Mouse (Mus musculus) hindbrain, embryonic 12.5 days (tissue): ENCODE measurements around the gene Sema3f. TPM values are rescaled to one million over a fixed set of nuclear protein-coding genes. Genes with fewer than 3 reads are reported as not detected.

Source experiments
- ATAC-seq: fragments of 200-750 bp; cut with Nextera tagmentation; 2 replicates; pipeline ENCODE4 v1.8.0; 2017; ENCODE audit warnings: moderate TSS enrichment; ENCODE audit not compliant: low FRiP score
- H3K27ac ChIP-seq: fragments of 300-500 bp; sonication (generic); 2 replicates; pipeline ENCODE4 v1.5.1; 2016; ENCODE audit warnings: mild to moderate bottlenecking
- H3K27me3 ChIP-seq: fragments of 300-500 bp; sonication (generic); 2 replicates; pipeline ENCODE4 v1.6.1; 2016; ENCODE audit warnings: mild to moderate bottlenecking
- H3K36me3 ChIP-seq: fragments of 300-500 bp; sonication (generic); 2 replicates; pipeline ENCODE4 v1.6.1; 2016; ENCODE audit warnings: mild to moderate bottlenecking
- H3K4me1 ChIP-seq: fragments of 300-500 bp; sonication (generic); 2 replicates; pipeline ENCODE4 v1.6.1; 2016
- H3K4me2 ChIP-seq: fragments of 300-500 bp; sonication (generic); replicated peaks from 2 replicates; pipeline ENCODE4 v1.6.1; 2016; ENCODE audit warnings: mild to moderate bottlenecking
- H3K4me3 ChIP-seq: fragments of 300-500 bp; sonication (generic); 2 replicates; pipeline ENCODE4 v1.5.1; 2016; ENCODE audit warnings: mild to moderate bottlenecking
- H3K9ac ChIP-seq: fragments of 300-500 bp; sonication (generic); 2 replicates; pipeline ENCODE4 v1.6.1; 2016; ENCODE audit warnings: mild to moderate bottlenecking, moderate library complexity
- H3K9me3 ChIP-seq: fragments of 300-500 bp; sonication (generic); replicated peaks from 2 replicates; pipeline ENCODE4 v1.6.1; 2016; ENCODE audit warnings: mild to moderate bottlenecking
- WGBS: fragments of 180-500 bp; shearing (Covaris S2); methylation state at CpG from one replicate; pipeline ENCODE4 v1.1.7; 2016; 5-methylcytosine and 5-hydroxymethylcytosine counted together
- polyA plus RNA-seq: library from polyadenylated mRNA; unstranded; fragments of >200 nt; fragmentation: Nextera tagmentation; extraction: Ambion mirVana; gene quantifications from 2 replicates; pipeline ENCODE4 v1.2.1, GENCODE M21; 2016

Gene Sema3f
- polyA plus RNA-seq, 1 experiment from 2014 or later: 28.3 TPM

DNA sequence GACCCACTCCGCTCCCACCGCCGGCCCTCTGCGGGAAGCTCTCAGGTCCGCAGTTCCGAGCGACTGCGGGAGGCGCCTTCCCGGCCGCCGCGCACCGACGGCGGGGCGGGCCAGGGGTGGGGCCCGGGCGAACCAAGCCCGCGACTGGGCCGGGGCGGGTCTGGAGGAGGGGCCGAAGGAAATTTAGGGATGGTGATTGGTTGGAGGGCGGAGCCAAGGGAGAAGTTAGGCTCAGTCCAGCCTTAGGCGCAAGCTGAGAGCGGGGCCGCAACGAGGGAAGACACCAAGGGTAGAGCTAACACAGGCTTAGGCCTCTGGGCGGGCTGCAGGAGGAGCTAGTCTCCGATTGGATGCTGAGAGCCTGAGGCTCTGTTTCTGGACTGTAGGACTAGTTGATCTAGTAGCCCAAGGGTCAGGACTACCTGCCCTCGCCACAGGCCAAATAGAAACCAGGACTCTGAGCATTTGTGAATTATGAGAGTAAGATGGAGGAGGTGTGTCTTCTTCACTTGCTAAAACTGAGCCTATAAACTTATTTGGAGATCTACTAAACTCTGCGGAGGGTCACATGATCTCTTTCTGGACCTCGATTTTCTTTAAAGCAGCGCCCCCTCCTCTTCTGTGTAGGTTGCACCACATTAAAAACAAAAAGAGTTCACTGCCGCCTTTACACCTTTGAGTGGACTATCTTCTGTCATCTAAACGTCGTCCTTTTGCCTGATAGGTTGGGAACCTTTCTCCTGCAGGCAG lies 74.8 kb downstream of the Sema3f start, which contains the start of gene Gnai2:
TSS of gene Gnai2 (minus strand) at position 89 of the 750 bp plus-strand sequence.
- no peaks in the 10 kb centered on the region for H3K9me3 ChIP-seq
- ATAC-seq: peak; percentile 88
- H3K27me3 ChIP-seq: no peaks in the 10 kb centered on the region
- peak within 1 kb of the TSS; percentile 87 for H3K9ac ChIP-seq
- no peaks in the 10 kb centered on the region for H3K36me3 ChIP-seq
- peak within 1 kb of the TSS; percentile 97 for H3K27ac ChIP-seq
- H3K4me1 ChIP-seq: peaks cover 64% of the 10 kb centered on the region
- peak within 1 kb of the TSS; percentile 99 for H3K4me2 ChIP-seq
- 3% methylated on average over 38 of the region's 38 CpGs for WGBS
- peak within 1 kb of the TSS; percentile 63 for H3K4me3 ChIP-seq

DNA sequence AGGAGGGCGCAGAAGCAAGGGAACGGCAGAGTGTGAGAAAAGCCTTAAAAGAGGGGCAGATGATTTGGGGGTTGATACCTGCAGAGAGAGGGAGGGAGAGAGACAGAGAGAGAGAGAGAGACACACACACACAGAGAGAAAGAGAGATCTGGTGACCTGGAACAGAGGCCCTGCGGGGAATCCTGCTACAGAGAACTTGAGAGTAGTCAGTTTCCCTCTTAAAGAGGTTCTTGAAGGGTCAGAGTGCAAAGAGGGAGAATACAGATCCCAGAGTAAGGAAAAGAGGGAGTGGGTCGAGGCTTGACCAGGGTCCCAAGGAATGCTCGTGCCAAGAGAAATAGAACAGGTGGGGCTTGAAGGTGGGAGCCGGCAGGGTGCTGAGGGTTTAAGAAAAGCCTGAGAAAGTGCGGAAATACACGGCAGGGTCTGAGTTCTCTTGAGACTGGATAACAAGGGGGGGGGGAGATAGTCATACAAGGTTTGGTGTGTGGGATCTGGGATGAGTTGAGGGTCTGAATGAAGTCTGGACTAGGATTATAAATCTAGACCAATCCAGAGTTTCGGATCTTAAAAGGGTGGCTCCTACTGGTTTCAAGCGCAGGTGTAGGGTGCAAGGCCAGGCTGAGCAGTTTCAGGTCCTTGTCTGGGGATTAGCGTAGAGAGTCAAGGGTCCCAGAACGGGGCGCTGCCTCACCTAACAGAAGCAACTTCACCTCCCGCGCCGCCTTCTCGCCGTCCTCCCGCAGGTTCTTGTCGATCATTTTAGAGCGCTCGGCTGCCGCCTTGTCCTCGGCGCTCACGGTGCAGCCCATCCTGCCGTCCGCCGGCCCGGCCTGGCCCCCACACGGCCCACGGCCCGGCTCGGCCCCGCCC lies 75.6 kb downstream of the Sema3f start:
- Histone ChIP-seq H3K9ac (peak overlapping the region; percentile 87), H3K27ac (peak overlapping the region; percentile 97), H3K9me3 (no peaks in the 10 kb centered on the region), H3K4me3 (peak overlapping the region; percentile 63), H3K4me2 (peak overlapping the region; percentile 99), H3K36me3 (no peaks in the 10 kb centered on the region), H3K4me1 (peaks cover 69% of the 10 kb centered on the region), H3K27me3 (no peaks in the 10 kb centered on the region)
- WGBS: under 1% methylated on average over 34 of the region's 35 CpGs
- no peak for ATAC-seq

DNA sequence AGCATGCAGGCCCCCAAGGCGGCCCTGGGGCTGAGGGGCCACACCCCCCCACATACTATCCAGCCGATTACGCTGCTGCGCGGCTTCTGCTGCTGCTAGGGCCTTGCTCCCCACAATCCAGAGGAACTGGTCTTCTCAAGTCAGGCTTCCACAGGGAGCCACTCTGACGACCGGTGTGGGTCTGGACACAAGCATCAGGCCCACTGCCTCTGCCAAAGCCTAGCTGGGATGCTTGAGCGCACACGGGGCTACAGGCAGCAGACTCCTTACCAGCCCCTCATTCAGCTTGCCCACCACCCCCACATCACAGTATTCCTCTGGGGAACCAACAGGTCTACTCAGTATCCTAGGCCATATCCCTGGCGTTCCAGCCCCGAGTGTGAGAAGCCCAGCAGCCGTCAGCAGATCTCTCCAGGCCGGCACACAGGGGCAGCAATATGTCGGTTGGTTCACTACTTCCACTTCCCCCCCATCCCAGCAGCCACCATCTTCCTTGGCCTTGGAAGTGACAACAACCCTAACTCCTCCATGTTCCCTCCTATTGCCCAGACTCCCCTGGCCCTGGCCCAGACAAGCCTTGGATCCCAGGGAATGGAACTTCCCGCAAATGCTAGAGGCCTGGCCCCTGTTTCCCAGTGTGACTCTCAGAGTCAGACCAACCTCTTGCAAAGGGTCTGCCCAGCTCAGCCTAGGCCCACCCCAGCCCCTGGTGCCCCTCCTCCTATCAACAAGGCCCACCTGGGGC lies 76.4 kb downstream of the Sema3f start:
- Histone ChIP-seq H3K9me3 (no peaks in the 10 kb centered on the region), H3K27ac (peak overlapping the region; percentile 97), H3K27me3 (no peaks in the 10 kb centered on the region), H3K4me1 (peaks cover 78% of the 10 kb centered on the region), H3K9ac (peak overlapping the region; percentile 87), H3K4me3 (peak overlapping the region; percentile 63), H3K4me2 (peak overlapping the region; percentile 99), H3K36me3 (0 out of 2 replicates have a peak, but pooled peaks cover 3% of the 10 kb centered on the region)
- WGBS: under 1% methylated on average over 15 of the region's 15 CpGs
- ATAC-seq: no peak

DNA sequence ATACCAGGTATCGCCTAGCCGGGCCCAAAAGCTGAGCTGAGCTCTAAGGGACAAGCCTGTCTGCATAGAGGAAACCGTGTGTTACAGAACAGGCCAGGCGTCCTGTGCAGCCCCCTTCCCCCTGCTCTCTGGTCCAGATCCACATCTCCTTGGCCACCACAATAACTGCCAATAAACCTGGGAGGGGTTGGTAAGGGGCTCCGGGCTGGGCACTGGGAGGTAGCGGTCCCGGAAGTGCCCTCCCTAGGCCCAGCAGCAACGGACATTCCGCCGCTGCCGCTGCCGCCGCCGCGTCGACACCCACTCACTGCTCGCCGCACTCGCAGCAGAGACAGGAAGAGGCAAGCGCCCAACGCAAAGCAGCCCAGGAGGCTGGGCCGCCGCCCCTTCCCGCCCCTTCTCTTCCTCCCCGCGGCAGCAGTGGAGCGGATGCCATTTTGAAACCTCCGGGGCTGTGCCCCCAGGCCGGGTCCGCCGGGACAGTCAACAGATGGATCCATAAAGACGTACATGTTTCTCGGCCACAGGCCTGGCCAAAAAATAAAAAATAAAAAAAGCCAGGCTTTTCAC lies 77.1 kb downstream of the Sema3f start:
- no peak for ATAC-seq
- H3K4me1 ChIP-seq: peaks cover 84% of the 10 kb centered on the region

DNA sequence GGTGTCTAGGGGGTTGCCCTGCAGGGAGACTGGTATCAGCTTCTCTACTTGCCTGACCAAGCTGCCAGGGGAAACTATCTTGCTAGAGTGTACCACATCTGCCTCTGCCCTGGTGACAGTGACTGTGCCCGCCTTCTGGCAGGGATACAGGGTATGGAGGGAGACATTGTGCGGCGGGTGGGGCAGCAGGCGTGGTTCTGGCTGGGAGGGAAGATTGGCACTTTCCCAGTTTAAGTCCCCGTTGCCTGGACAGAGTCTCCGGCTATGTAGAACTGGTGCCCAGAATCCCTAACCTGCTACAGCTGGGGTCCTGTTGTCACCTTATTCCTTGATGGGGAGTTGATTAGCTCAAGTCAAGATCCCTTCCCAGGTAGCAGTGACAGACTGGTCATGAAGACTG lies 77.8 kb downstream of the Sema3f start:
- Histone ChIP-seq H3K4me2 (peak overlapping the region; percentile 99), H3K27ac (peak overlapping the region; percentile 97), H3K36me3 (0 out of 2 replicates have a peak, but pooled peaks cover 3% of the 10 kb centered on the region), H3K9me3 (no peaks in the 10 kb centered on the region), H3K4me3 (peak overlapping the region; percentile 63), H3K27me3 (no peaks in the 10 kb centered on the region), H3K9ac (peak overlapping the region; percentile 87), H3K4me1 (peaks cover 89% of the 10 kb centered on the region)
- 21% methylated on average over 6 of the region's 6 CpGs for WGBS
- ATAC-seq: no peak

More for the DNA sequence above, 77.1 kb downstream of the Sema3f start:
- peak overlapping the region; percentile 99 for H3K4me2 ChIP-seq
- H3K27ac ChIP-seq: peak overlapping the region; percentile 97
- no peaks in the 10 kb centered on the region for H3K9me3 ChIP-seq
- H3K9ac ChIP-seq: peak overlapping the region; percentile 87
- WGBS: 1% methylated on average over 33 of the region's 33 CpGs
- no peaks in the 10 kb centered on the region for H3K27me3 ChIP-seq
- H3K36me3 ChIP-seq: 0 out of 2 replicates have a peak, but pooled peaks cover 3% of the 10 kb centered on the region
- peak overlapping the region; percentile 63 for H3K4me3 ChIP-seq

DNA sequence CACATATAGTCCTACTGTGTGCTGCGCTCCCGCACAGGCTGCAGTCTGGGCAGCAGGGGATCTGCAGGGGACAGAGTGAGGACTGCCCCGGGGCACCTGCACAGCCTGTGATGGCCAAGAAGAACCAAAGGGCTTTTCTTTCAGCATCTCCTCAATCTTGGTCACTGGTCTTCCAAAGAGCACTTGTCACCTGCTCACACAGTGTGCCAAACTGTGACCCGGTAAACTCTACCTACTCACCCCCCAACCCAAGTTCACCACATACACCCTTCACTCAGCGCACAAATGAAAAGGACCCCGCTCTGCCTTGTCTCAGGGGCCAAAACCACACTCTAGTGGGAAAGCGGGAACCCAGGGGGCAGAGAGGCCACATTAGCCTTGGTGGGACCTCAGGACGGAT lies 78.4 kb downstream of the Sema3f start:
- 64% methylated on average over 8 of the region's 8 CpGs for WGBS
- H3K9ac ChIP-seq: peak overlapping the region; percentile 87
- ATAC-seq: no peak
- peak overlapping the region; percentile 99 for H3K4me2 ChIP-seq
- no peaks in the 10 kb centered on the region for H3K27me3 ChIP-seq
- H3K9me3 ChIP-seq: no peaks in the 10 kb centered on the region
- H3K4me1 ChIP-seq: peaks cover 89% of the 10 kb centered on the region
- H3K27ac ChIP-seq: peak overlapping the region; percentile 97
- peak overlapping the region; percentile 63 for H3K4me3 ChIP-seq
- 0 out of 2 replicates have a peak, but pooled peaks cover 3% of the 10 kb centered on the region for H3K36me3 ChIP-seq

Other genes with a start within 250 kb of the Sema3f start
- 48.1 and 50.4 TPM in 2 replicates for gene Tmem115, start 176.5 kb downstream of the Sema3f start, polyA plus RNA-seq
- 21.9 and 22.6 TPM in 2 replicates for gene Cyb561d2, start 168.3 kb downstream of the Sema3f start, polyA plus RNA-seq
- 47.5 and 50.5 TPM in 2 replicates for gene Nprl2, start 168.2 kb downstream of the Sema3f start, polyA plus RNA-seq
- gene Zmynd10, start 163.2 kb downstream of the Sema3f start, polyA plus RNA-seq: 3.6 and 4.3 TPM in 2 replicates
- gene Rassf1, start 158.9 kb downstream of the Sema3f start, polyA plus RNA-seq: 37.3 and 39.9 TPM in 2 replicates
- gene Tusc2, start 147.2 kb downstream of the Sema3f start, polyA plus RNA-seq: 84.8 and 87.0 TPM in 2 replicates
- gene Hyal2, start 142.5 kb downstream of the Sema3f start, polyA plus RNA-seq: 105 and 109 TPM in 2 replicates
- gene Hyal1, start 133.5 kb downstream of the Sema3f start, polyA plus RNA-seq: 8.1 and 9.6 TPM in 2 replicates
- 13.5 and 15.0 TPM in 2 replicates for gene Naa80, start 131.6 kb downstream of the Sema3f start, polyA plus RNA-seq
- 1.2 and 1.4 TPM in 2 replicates for gene Hyal3, start 129.7 kb downstream of the Sema3f start, polyA plus RNA-seq
- 19.5 and 21.9 TPM in 2 replicates for gene Ifrd2, start 122.8 kb downstream of the Sema3f start, polyA plus RNA-seq
- gene Sema3b, start 101.2 kb downstream of the Sema3f start, polyA plus RNA-seq: 5.1 TPM in 2 replicates
- gene Gnai2, start 75.1 kb downstream of the Sema3f start, polyA plus RNA-seq: 516 and 531 TPM in 2 replicates
- gene Slc38a3, start 40.9 kb downstream of the Sema3f start, polyA plus RNA-seq: 12.5 and 12.9 TPM in 2 replicates
- gene Gnat1, start 30.8 kb downstream of the Sema3f start, polyA plus RNA-seq: 1.4 and 2.6 TPM in 2 replicates
- 260 and 271 TPM in 2 replicates for gene Rbm5, start 60.5 kb upstream of the Sema3f start, polyA plus RNA-seq
- 125 and 135 TPM in 2 replicates for gene Rbm6, start 162.8 kb upstream of the Sema3f start, polyA plus RNA-seq
- gene Mon1a, start 177.7 kb upstream of the Sema3f start, polyA plus RNA-seq: 17.1 and 20.1 TPM in 2 replicates
- gene Mst1r, start 196.4 kb upstream of the Sema3f start, polyA plus RNA-seq: 2.0 and 2.3 TPM in 2 replicates
- not detected in 2 replicates for gene Actl11, start 218.0 kb upstream of the Sema3f start, polyA plus RNA-seq
- gene Camkv, start 225.2 kb upstream of the Sema3f start, polyA plus RNA-seq: 7.3 and 7.9 TPM in 2 replicates
- gene Traip, start 239.7 kb upstream of the Sema3f start, polyA plus RNA-seq: 15.8 and 17.4 TPM in 2 replicates